Mouse (Mus musculus): ENCODE results near the gene 1700001P01Rik. TPM values are rescaled to one million over a fixed set of nuclear protein-coding genes. Genes with fewer than 3 reads are reported as not detected.
"Not testable (repeated sequence)": the region's sequence is repeated elsewhere in the genome, so short reads cannot be mapped to it uniquely, and the experiment has no call there.

Gene 1700001P01Rik
- polyA plus RNA-seq, 1 experiment from 2014 or later = 0.31 TPM

- WGBS = 93% methylated on average over 5 of the region's 5 CpGs
- H3K4me1 ChIP-seq (replicated peaks; ENCODE audit: control insufficient read depth, insufficient read depth, low read length) = peaks cover 18% of the 10 kb centered on the region
- H3K27me3 ChIP-seq (replicated peaks; ENCODE audit: control insufficient read depth, insufficient read depth, low read length) = no peaks in the 10 kb centered on the region
- no peaks in the 10 kb centered on the region for H3K9me3 ChIP-seq (ENCODE audit: control insufficient read depth, low read length)
- no peak for DNase-seq (ENCODE audit: low spot score)
- peaks cover 10% of the 10 kb centered on the region for H3K36me3 ChIP-seq (ENCODE audit: control insufficient read depth, insufficient read depth, low read length)
- no peak overlapping the region for H3K4me3 ChIP-seq (ENCODE audit: low read depth, low read length)
- no peak overlapping the region for H3K27ac ChIP-seq (ENCODE audit: low read depth)
- no peak overlapping the region for H3K4me2 ChIP-seq (ENCODE audit: low read length)
- H3K9ac ChIP-seq (ENCODE audit: low read length) = no peak overlapping the region
- ATAC-seq (replicated peaks; ENCODE audit: low FRiP score, low TSS enrichment, low read depth) = no peak
These were observed 33.6 kb downstream of the 1700001P01Rik start for GRCm38 (mm10) chr11:97742157-97742556.

- Histone ChIP-seq H3K4me1 (replicated peaks; ENCODE audit: control insufficient read depth, insufficient read depth, low read length) (peaks cover 18% of the 10 kb centered on the region), H3K4me3 (ENCODE audit: low read depth, low read length) (no peak overlapping the region), H3K36me3 (ENCODE audit: control insufficient read depth, insufficient read depth, low read length) (no peaks in the 10 kb centered on the region), H3K9ac (ENCODE audit: low read length) (no peak overlapping the region), H3K4me2 (ENCODE audit: low read length) (no peak overlapping the region), H3K27ac (ENCODE audit: low read depth) (no peak overlapping the region), H3K27me3 (replicated peaks; ENCODE audit: control insufficient read depth, insufficient read depth, low read length) (no peaks in the 10 kb centered on the region), H3K9me3 (ENCODE audit: control insufficient read depth, low read length) (no peaks in the 10 kb centered on the region)
- DNase-seq (ENCODE audit: low spot score) = no peak
- WGBS = 50% methylated on average over 7 of the region's 7 CpGs
- no peak for ATAC-seq (replicated peaks; ENCODE audit: low FRiP score, low TSS enrichment, low read depth)
These were observed 35.5 kb downstream of the 1700001P01Rik start for GRCm38 (mm10) chr11:97740190-97740589.

GRCm38 (mm10) chr11:97739155-97739554 lies 36.6 kb downstream of the 1700001P01Rik start:
- 92% methylated on average over 3 of the region's 3 CpGs for WGBS
- no peaks in the 10 kb centered on the region for H3K9me3 ChIP-seq (ENCODE audit: control insufficient read depth, low read length)
- H3K27ac ChIP-seq (ENCODE audit: low read depth) = no peak overlapping the region
- DNase-seq (ENCODE audit: low spot score) (no peak), ATAC-seq (replicated peaks; ENCODE audit: low FRiP score, low TSS enrichment, low read depth) (no peak)
- no peaks in the 10 kb centered on the region for H3K36me3 ChIP-seq (ENCODE audit: control insufficient read depth, insufficient read depth, low read length)
- no peaks in the 10 kb centered on the region for H3K27me3 ChIP-seq (replicated peaks; ENCODE audit: control insufficient read depth, insufficient read depth, low read length)
- peaks cover 18% of the 10 kb centered on the region for H3K4me1 ChIP-seq (replicated peaks; ENCODE audit: control insufficient read depth, insufficient read depth, low read length)
- no peak overlapping the region for H3K9ac ChIP-seq (ENCODE audit: low read length)
- no peak overlapping the region for H3K4me3 ChIP-seq (ENCODE audit: low read depth, low read length)
- no peak overlapping the region for H3K4me2 ChIP-seq (ENCODE audit: low read length)

GRCm38 (mm10) chr11:97738703-97739102 lies 37.0 kb downstream of the 1700001P01Rik start:
- no peak for DNase-seq (ENCODE audit: low spot score)
- Histone ChIP-seq H3K4me3 (ENCODE audit: low read depth, low read length) (no peak overlapping the region), H3K4me2 (ENCODE audit: low read length) (no peak overlapping the region), H3K36me3 (ENCODE audit: control insufficient read depth, insufficient read depth, low read length) (no peaks in the 10 kb centered on the region), H3K27ac (ENCODE audit: low read depth) (no peak overlapping the region), H3K9me3 (ENCODE audit: control insufficient read depth, low read length) (no peaks in the 10 kb centered on the region), H3K9ac (ENCODE audit: low read length) (no peak overlapping the region), H3K27me3 (replicated peaks; ENCODE audit: control insufficient read depth, insufficient read depth, low read length) (no peaks in the 10 kb centered on the region), H3K4me1 (replicated peaks; ENCODE audit: control insufficient read depth, insufficient read depth, low read length) (peaks cover 20% of the 10 kb centered on the region)
- no peak for ATAC-seq (replicated peaks; ENCODE audit: low FRiP score, low TSS enrichment, low read depth)
- WGBS = 65% methylated on average over 6 of the region's 6 CpGs

GRCm38 (mm10) chr11:97737600-97737999 lies 38.1 kb downstream of the 1700001P01Rik start:
- Histone ChIP-seq H3K4me3 (ENCODE audit: low read depth, low read length) (no peak overlapping the region), H3K27me3 (replicated peaks; ENCODE audit: control insufficient read depth, insufficient read depth, low read length) (no peaks in the 10 kb centered on the region), H3K4me1 (replicated peaks; ENCODE audit: control insufficient read depth, insufficient read depth, low read length) (0 out of 2 replicates have a peak, but pooled peaks cover 10% of the 10 kb centered on the region), H3K4me2 (ENCODE audit: low read length) (no peak overlapping the region), H3K9me3 (ENCODE audit: control insufficient read depth, low read length) (no peaks in the 10 kb centered on the region), H3K36me3 (ENCODE audit: control insufficient read depth, insufficient read depth, low read length) (0 out of 2 replicates have a peak, but pooled peaks cover 4% of the 10 kb centered on the region), H3K9ac (ENCODE audit: low read length) (no peak overlapping the region), H3K27ac (ENCODE audit: low read depth) (no peak overlapping the region)
- ATAC-seq (replicated peaks; ENCODE audit: low FRiP score, low TSS enrichment, low read depth) (no peak), DNase-seq (ENCODE audit: low spot score) (no peak)
- 64% methylated on average over 4 of the region's 4 CpGs for WGBS

GRCm38 (mm10) chr11:97736645-97737044 lies 39.1 kb downstream of the 1700001P01Rik start:
- 92% methylated on average over 5 of the region's 5 CpGs for WGBS

GRCm38 (mm10) chr11:97734810-97735209 lies 40.9 kb downstream of the 1700001P01Rik start:
- DNase-seq (ENCODE audit: low spot score); H3K9me3 ChIP-seq (ENCODE audit: control insufficient read depth, low read length); ATAC-seq (replicated peaks; ENCODE audit: low FRiP score, low TSS enrichment, low read depth); H3K27me3 ChIP-seq (replicated peaks; ENCODE audit: control insufficient read depth, insufficient read depth, low read length); H3K9ac ChIP-seq (ENCODE audit: low read length); H3K4me2 ChIP-seq (ENCODE audit: low read length); H3K4me1 ChIP-seq (replicated peaks; ENCODE audit: control insufficient read depth, insufficient read depth, low read length); H3K4me3 ChIP-seq (ENCODE audit: low read depth, low read length); H3K27ac ChIP-seq (ENCODE audit: low read depth): not testable (repeated sequence)
- 87% methylated on average over 5 of the region's 5 CpGs for WGBS
- peaks cover 28% of the 10 kb centered on the region for H3K36me3 ChIP-seq (ENCODE audit: control insufficient read depth, insufficient read depth, low read length)

More at GRCm38 (mm10) chr11:97736645-97737044, 39.1 kb downstream of the 1700001P01Rik start:
- Histone ChIP-seq H3K27ac (ENCODE audit: low read depth) (no peak overlapping the region), H3K4me2 (ENCODE audit: low read length) (no peak overlapping the region), H3K9me3 (ENCODE audit: control insufficient read depth, low read length) (no peaks in the 10 kb centered on the region), H3K4me1 (replicated peaks; ENCODE audit: control insufficient read depth, insufficient read depth, low read length) (0 out of 2 replicates have a peak, but pooled peaks cover 10% of the 10 kb centered on the region), H3K27me3 (replicated peaks; ENCODE audit: control insufficient read depth, insufficient read depth, low read length) (no peaks in the 10 kb centered on the region), H3K9ac (ENCODE audit: low read length) (no peak overlapping the region), H3K4me3 (ENCODE audit: low read depth, low read length) (no peak overlapping the region), H3K36me3 (ENCODE audit: control insufficient read depth, insufficient read depth, low read length) (peaks cover 12% of the 10 kb centered on the region)
- ATAC-seq (replicated peaks; ENCODE audit: low FRiP score, low TSS enrichment, low read depth) (no peak; the same call in 1 of the 2 replicates), DNase-seq (ENCODE audit: low spot score) (no peak)

- 30% methylated on average over 10 of the region's 10 CpGs for WGBS
- peaks cover 37% of the 10 kb centered on the region for H3K36me3 ChIP-seq (ENCODE audit: control insufficient read depth, insufficient read depth, low read length)
- H3K27ac ChIP-seq (ENCODE audit: low read depth) = no peak overlapping the region
- no peak overlapping the region for H3K4me2 ChIP-seq (ENCODE audit: low read length)
- H3K9ac ChIP-seq (ENCODE audit: low read length) = no peak overlapping the region
- H3K27me3 ChIP-seq (replicated peaks; ENCODE audit: control insufficient read depth, insufficient read depth, low read length) = no peaks in the 10 kb centered on the region
- DNase-seq (ENCODE audit: low spot score) (no peak), ATAC-seq (replicated peaks; ENCODE audit: low FRiP score, low TSS enrichment, low read depth) (no peak)
- H3K4me3 ChIP-seq (ENCODE audit: low read depth, low read length) = no peak overlapping the region
- H3K4me1 ChIP-seq (replicated peaks; ENCODE audit: control insufficient read depth, insufficient read depth, low read length) = 0 out of 2 replicates have a peak, but pooled peaks cover 3% of the 10 kb centered on the region
- no peaks in the 10 kb centered on the region for H3K9me3 ChIP-seq (ENCODE audit: control insufficient read depth, low read length)
These were observed 42.0 kb downstream of the 1700001P01Rik start for GRCm38 (mm10) chr11:97733689-97734088.

- peaks cover 84% of the 10 kb centered on the region for H3K36me3 ChIP-seq (ENCODE audit: control insufficient read depth, insufficient read depth, low read length)
- no peaks in the 10 kb centered on the region for H3K4me1 ChIP-seq (replicated peaks; ENCODE audit: control insufficient read depth, insufficient read depth, low read length)
- DNase-seq (ENCODE audit: low spot score) (no peak), ATAC-seq (replicated peaks; ENCODE audit: low FRiP score, low TSS enrichment, low read depth) (no peak)
- no peaks in the 10 kb centered on the region for H3K27me3 ChIP-seq (replicated peaks; ENCODE audit: control insufficient read depth, insufficient read depth, low read length)
- H3K27ac ChIP-seq (ENCODE audit: low read depth) = no peak overlapping the region
- H3K4me2 ChIP-seq (ENCODE audit: low read length) = no peak overlapping the region
- H3K9me3 ChIP-seq (ENCODE audit: control insufficient read depth, low read length) = no peaks in the 10 kb centered on the region
- 73% methylated on average over 7 of the region's 7 CpGs for WGBS
- H3K9ac ChIP-seq (ENCODE audit: low read length) = no peak overlapping the region
- H3K4me3 ChIP-seq (ENCODE audit: low read depth, low read length) = no peak overlapping the region
These were observed 47.0 kb downstream of the 1700001P01Rik start for GRCm38 (mm10) chr11:97728730-97729129.
